Mouse (Mus musculus): ENCODE data around the gene Pycard.
"Not testable (repeated sequence)": the region's sequence is repeated elsewhere in the genome, so short reads cannot be mapped to it uniquely, and the experiment has no call there.

DNA sequence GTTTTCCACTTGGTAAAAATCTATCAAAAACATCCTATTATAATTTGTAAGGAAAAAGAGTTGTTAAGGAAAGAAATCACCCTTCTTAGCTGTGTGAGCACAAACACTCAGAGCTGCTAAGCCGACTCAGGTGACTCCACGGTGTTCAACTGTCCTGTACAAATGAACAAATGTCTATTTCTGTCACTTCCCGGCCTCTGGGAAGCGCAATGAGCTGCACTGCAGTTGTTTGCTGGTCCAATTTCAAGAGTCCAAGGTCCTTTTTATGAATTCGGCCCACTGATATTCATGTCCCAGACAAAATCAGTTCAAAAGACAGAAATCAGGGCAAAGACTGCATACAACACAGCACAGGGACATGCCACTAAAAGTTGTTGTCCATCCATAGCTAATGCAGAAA lies 22.5 kb upstream of the Pycard start:
- not testable (repeated sequence) for TF ChIP-seq CTCF (IDR thresholded peaks at IDR 0.05; ENCODE audit: low read depth, low read length); POLR2A (IDR thresholded peaks at IDR 0.05; ENCODE audit: borderline replicate concordance, low read depth, low read length)

Measured in bone marrow macrophage, adult 2 months (primary cell).